Mouse (Mus musculus) testis, adult 10 weeks (tissue): ENCODE measurements around the gene Bcl2l1. TPM values are rescaled to one million over a fixed set of nuclear protein-coding genes. Genes with fewer than 3 reads are reported as not detected.

ENCODE experiments used
- polyA plus RNA-seq: library from polyadenylated mRNA; stranded (reverse); fragments of 350-450 nt; fragmentation: Illumina TruSeq; extraction: RNeasy Lipid Tissue Mini Kit (QIAGEN cat#74804); gene quantifications from one replicate; pipeline ENCODE4 v1.2.3, GENCODE M21; 2014; ENCODE audit warnings: low read depth, low replicate concordance

The Bcl2l1 gene
- 42.9 TPM for polyA plus RNA-seq

GRCm38 (mm10) chr2:152831019-152831878 lies at the start of gene Bcl2l1:
Bcl2l1 (minus strand) TSS chr2:152831728.

GRCm38 (mm10) chr2:152847815-152848302 lies 16.3 kb upstream of the Bcl2l1 start, which contains the start of gene Tpx2:
Tpx2 (plus strand) TSS chr2:152847964.

GRCm38 (mm10) chr2:152753944-152754711 lies 77.4 kb downstream of the Bcl2l1 start, which contains the start of gene Cox4i2:
Cox4i2 (plus strand) TSS chr2:152754173.

GRCm38 (mm10) chr2:152736090-152736601 lies 95.4 kb downstream of the Bcl2l1 start, which contains the start of gene Id1:
Id1 (plus strand) TSS chr2:152736251.

Other genes starting within 250 kb of the Bcl2l1 start
- 22.0 TPM for gene Defb45, start 232.3 kb downstream of the Bcl2l1 start, polyA plus RNA-seq
- 3.6 TPM for gene Defb36, start 227.4 kb downstream of the Bcl2l1 start, polyA plus RNA-seq
- gene Defb25, start 208.7 kb downstream of the Bcl2l1 start, polyA plus RNA-seq, result not detected
- gene Rem1, start 204.8 kb downstream of the Bcl2l1 start, polyA plus RNA-seq, result 0.24 TPM
- gene H13, start 162.3 kb downstream of the Bcl2l1 start, polyA plus RNA-seq, result 21.1 TPM
- gene Mcts2, start 144.7 kb downstream of the Bcl2l1 start, polyA plus RNA-seq, result 91.3 TPM
- gene Id1, start 95.5 kb downstream of the Bcl2l1 start, polyA plus RNA-seq, result 1.1 TPM
- gene Cox4i2, start 77.6 kb downstream of the Bcl2l1 start, polyA plus RNA-seq, result not detected
- 63.4 TPM for gene Tpx2, start 16.2 kb upstream of the Bcl2l1 start, polyA plus RNA-seq
- gene Mylk2, start 79.6 kb upstream of the Bcl2l1 start, polyA plus RNA-seq, result not detected
- not detected for gene Foxs1, start 101.5 kb upstream of the Bcl2l1 start, polyA plus RNA-seq
- gene Dusp15, start 120.0 kb upstream of the Bcl2l1 start, polyA plus RNA-seq, result 77.7 TPM
- gene Ttll9, start 130.8 kb upstream of the Bcl2l1 start, polyA plus RNA-seq, result 20.4 TPM
- 24.4 TPM for gene Pdrg1, start 183.7 kb upstream of the Bcl2l1 start, polyA plus RNA-seq
- not detected for gene Xkr7, start 200.1 kb upstream of the Bcl2l1 start, polyA plus RNA-seq
- gene Ccm2l, start 234.2 kb upstream of the Bcl2l1 start, polyA plus RNA-seq, result 0.15 TPM